Mouse (Mus musculus): ENCODE data around the gene Atf5. TPM values are rescaled to one million over a fixed set of nuclear protein-coding genes. Genes with fewer than 3 reads are reported as not detected.
A peak's percentile ranks its signal among the peaks of the same experiment; 100 is the strongest.

The Atf5 gene
- total RNA-seq, 4 experiments from 2014 or later, result 55.1 to 71.1 (median 64.7) TPM

GRCm38 (mm10) chr7:44850146-44850545 is 33.7 kb upstream of the Atf5 start:
- no peak for DNase-seq (ENCODE audit: low spot score)

DNA sequence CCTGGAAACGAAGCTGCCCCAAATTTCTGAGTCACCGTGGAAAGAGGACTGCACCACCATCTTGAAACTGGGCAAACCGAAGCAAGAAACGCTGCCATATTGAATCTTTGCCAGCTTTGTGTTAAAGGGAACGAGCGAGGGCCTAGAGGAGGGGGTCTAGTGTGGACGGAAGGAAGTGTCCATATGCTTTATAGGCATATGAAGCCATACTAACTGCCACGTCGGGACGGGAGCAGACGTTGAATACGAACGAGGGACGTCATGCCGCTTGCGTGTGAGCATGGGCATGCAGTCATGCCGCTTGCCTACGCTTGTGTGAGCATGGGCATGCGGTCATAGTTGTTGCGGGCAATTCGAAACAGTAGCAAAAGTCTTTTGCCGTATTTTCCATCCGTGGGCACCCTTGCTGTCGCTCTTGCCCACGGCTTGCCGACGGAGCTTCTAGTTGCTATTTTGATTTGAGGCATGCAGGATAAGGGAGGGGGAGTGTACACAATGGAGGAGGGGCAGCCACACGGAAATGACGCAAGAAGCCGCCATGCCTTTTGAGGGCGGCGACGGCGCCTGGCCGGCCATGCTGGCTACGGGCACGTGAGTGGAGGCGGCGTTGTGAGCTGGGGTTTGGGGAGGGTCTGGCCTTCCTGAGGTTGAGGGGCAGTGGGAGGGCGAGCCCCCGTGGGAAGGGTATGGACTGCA is 33.1 kb upstream of the Atf5 start:
- DNase-seq (ENCODE audit: low spot score), result peak; percentile 93

DNA sequence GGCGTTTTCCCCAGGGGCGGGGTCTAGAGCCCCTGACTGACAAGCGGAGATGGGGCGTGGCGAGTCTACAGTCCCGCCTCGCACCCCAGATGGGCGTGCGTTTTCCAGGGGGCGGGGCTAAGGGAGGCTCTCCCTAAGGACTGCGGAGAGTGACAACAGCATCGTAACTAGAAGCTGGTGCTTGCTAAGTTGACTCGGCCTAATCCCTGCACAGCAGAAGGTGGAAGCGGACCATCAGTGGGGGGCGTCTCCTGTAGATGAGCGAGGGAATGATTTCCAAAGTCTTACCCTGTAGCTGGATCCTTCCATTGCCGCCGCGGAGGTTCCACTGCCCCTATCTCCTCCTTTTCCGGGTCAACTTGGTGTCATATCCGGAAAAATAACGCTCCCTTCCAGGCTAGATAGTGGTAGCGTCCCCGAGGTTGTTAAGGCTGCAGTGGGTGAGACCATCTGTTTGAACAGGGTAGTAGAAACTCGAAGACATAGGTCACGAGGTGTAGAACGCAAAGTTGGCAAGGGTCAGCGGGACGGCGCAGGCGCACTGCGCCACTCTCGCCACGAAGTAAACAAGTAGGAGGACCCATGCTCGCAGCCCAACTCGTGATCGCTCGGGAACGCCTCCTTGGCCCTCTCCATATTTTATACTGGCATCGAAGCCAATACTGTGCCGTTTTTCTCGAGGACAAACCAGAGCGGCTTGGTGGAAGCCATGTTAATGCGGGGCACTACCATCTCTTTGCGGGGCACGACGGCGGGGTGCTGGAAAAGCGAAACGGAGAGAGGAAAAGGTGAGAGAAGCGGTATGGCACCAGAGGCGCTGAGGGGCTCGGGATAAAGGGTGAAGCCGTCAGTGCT is 32.3 kb upstream of the Atf5 start, which contains the start of the genes Akt1s1 and Tbc1d17:
Akt1s1 (plus strand) TSS at position 431 of the 855 bp plus-strand sequence.
Tbc1d17 (minus strand) TSS at position 519 of the 855 bp plus-strand sequence.
- peak; percentile 100 for DNase-seq (ENCODE audit: low spot score)

DNA sequence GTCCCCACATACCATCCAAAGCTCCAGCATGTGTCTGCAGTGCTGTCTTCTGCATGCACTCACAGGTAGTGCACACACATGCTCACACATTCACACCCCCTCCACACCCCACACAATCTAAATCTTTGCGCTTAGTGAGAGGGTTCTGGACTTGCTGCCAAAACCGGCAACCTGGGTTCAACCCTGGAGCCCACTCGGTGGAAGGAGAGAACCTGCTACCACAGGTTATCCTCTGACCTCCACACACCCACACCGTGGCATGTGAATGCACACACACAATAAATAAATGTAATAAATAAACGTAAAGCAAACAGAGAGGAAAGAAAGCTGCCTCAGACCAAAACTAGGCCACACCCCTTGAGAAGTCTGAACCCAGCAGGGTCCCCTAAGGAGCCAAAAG is 31.3 kb upstream of the Atf5 start:
- DNase-seq (ENCODE audit: low spot score), result no peak

- DNase-seq (ENCODE audit: low spot score), result no peak
Measured at GRCm38 (mm10) chr7:44846804-44847203, 30.3 kb upstream of the Atf5 start.

DNA sequence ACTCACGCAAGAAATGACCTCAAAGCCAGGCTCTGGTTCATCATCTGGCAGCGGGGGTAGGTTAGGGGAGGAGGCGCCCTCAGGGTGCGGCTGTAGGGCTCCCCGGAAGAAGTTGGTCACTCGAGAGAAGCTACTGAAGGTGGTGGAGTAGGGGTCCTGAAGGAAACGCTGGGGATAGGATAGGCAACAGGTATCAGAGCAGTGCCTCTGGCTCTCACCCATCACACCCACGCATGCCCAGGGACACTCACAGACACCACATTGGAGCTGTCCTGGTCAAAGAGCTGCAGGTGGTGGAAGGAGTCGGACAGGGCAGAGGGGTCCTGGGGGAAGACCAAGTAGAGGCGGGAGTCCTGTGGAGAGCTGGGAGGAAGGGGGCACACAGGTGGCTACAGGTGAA is 28.5 kb upstream of the Atf5 start:
- DNase-seq (ENCODE audit: low spot score), result no peak

- DNase-seq (ENCODE audit: low spot score), result no peak
Measured at GRCm38 (mm10) chr7:44841825-44842463, 25.5 kb upstream of the Atf5 start.

GRCm38 (mm10) chr7:44840426-44840825 is 24.0 kb upstream of the Atf5 start:
- DNase-seq (ENCODE audit: low spot score), result no peak

DNA sequence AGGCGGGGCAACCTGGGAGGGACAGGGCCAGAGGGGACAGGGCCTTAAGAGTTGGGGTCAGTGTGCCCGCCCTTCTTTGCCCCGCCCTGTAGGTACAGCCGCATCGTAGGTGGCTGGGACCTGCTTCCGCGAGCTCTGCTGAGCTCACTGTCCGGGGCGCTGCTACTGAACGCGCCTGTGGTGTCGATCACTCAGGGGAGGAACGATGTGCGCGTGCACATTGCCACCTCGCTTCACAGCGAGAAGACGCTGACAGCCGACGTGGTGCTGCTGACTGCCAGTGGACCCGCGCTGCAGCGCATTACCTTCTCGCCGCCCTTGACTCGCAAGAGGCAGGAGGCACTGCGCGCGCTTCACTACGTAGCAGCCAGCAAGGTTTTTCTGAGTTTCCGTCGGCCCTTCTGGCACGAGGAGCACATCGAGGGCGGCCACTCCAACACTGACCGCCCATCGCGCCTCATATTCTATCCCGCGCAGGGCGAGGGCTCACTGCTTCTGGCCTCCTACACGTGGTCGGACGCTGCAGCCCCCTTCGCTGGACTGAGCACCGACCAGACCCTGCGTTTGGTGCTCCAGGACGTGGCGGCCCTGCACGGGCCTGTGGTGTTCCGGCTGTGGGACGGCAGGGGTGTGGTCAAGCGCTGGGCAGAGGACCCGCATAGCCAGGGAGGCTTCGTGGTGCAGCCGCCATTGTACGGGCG is 23.2 kb upstream of the Atf5 start:
- DNase-seq (ENCODE audit: low spot score), result no peak

DNA sequence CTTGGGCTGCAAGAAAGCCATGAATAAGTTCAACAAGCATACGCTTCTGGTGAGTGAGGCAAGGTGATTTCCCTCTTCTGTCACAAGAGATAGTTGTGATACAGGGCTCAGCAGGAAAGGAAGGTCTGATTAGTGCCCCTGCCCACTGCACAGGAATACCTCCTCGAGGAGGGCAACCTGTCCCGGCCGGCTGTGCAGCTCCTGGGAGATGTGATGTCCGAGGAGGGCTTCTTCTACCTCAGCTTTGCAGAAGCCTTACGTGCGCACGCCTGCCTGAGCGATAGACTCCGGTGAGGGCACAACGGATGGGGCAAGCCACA is 22.7 kb upstream of the Atf5 start:
- no peak for DNase-seq (ENCODE audit: low spot score)

- DNase-seq (ENCODE audit: low spot score), result no peak
Measured at GRCm38 (mm10) chr7:44838073-44838472, 21.6 kb upstream of the Atf5 start.

GRCm38 (mm10) chr7:44836423-44837053 is 20.1 kb upstream of the Atf5 start:
- DNase-seq (ENCODE audit: low spot score), result no peak

DNA sequence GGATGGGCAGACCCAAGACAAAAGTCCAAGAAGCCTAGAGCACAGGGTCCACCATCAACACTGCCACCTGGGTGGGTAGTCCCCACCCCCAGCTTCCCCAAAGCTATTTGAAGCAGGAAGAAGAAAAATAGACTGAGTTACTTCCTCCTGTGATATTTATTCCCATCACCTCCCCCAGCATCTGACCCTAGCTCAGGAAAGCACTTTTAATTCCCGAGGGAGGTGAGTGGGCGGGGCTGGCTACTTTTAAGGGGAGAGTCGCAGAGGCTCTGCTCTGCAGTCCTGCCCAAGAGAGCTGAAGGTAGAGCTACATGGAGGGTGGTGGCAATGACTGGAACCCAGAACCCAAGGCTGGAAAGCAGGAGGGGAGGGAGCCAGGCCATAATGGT is 19.6 kb upstream of the Atf5 start:
- DNase-seq (ENCODE audit: low spot score), result no peak

DNA sequence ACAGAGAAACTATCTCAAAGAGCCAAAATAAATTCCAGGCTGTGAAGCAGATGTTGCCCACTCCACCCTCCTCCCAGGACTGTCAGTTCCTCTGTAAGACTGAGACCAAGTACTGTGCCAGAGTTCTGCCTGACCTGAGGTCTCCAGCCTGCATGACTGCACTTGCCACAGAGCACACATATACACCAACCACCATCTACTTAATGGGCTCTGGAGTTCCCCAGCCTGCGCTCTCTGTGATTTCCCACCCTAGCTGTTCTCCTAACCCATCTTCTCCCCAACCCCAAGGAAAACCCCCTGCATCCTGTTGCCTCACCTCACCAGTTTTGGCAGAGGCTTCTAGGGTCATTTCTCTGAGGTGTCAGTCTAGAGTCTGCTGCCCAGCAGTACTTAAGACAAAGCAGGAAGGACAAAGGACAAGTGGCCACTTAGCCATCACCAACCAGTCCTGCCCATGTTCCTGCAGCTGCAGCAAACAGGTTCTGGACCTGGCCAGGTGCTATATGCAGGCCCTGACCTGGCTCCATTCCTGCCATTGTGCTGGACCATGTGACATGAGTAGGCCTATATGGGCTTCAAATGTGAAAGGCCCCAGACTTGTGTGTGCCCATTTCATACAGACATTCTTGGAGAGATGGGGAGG is 19.0 kb upstream of the Atf5 start:
- DNase-seq (ENCODE audit: low spot score), result no peak

DNA sequence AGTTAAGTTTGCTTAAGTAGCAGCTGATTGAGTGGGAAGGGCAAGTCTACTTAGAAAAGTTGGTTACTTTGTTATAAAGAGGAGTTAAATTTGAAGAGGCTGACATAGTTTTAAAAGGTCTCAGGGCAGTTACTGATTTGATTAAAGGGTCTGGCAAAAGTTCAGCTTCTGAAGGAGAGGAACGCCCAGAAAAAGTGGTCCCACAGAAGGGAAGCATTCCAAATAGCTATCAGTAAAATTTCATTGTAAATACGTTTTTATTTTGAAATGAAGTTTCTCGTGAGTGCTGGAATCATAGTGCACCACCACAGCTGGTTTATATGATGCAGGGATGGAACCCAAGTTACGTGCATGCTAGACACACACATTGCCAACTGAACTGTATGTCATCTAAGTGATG is 16.3 kb upstream of the Atf5 start:
- no peak for DNase-seq (ENCODE audit: low spot score)

- DNase-seq (ENCODE audit: low spot score), result no peak
Measured at GRCm38 (mm10) chr7:44828706-44829105, 12.2 kb upstream of the Atf5 start.

GRCm38 (mm10) chr7:44826771-44827170 is 10.3 kb upstream of the Atf5 start:
- DNase-seq (ENCODE audit: low spot score), result no peak

DNA sequence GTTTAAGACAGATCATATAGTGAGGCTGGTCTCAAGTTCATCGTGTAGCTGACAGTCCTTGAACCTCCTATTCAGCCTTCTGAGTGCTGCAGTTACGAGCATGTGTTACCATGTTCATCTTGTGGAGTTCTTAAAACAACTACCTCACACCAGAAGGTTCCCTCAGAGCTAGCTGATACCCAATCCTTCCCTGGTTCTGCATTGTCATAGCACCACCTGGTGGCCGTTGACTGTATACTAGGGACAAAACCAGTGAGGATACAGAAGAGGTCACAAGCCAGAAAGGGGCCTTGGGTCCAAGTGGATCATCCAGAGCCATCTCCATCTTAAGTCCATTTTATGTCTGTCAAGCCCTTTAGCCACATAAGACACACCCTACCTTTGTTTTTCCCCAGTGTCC is 8.4 kb upstream of the Atf5 start:
- peak; percentile 82 for DNase-seq (ENCODE audit: low spot score)

GRCm38 (mm10) chr7:44823409-44823808 is 7.0 kb upstream of the Atf5 start:
- no peak for DNase-seq (ENCODE audit: low spot score)

GRCm38 (mm10) chr7:44821666-44822448 is 5.4 kb upstream of the Atf5 start:
- DNase-seq (ENCODE audit: low spot score), result no peak
